Mouse (Mus musculus): ENCODE results near the gene Neurl1a.
A peak's percentile ranks its signal among the peaks of the same experiment; 100 is the strongest.

Gene Neurl1a

GRCm38 (mm10) chr19:47242227-47242626 is 63.6 kb downstream of the Neurl1a start:
- no peak for DNase-seq (ENCODE audit: low read depth, low spot score)

GRCm38 (mm10) chr19:47245512-47245911 is 66.9 kb downstream of the Neurl1a start:
- DNase-seq (ENCODE audit: low read depth, low spot score), result no peak

- no peak for DNase-seq (ENCODE audit: low read depth, low spot score)
Observed at GRCm38 (mm10) chr19:47247791-47248190, 69.2 kb downstream of the Neurl1a start.

- no peak for DNase-seq (ENCODE audit: low read depth, low spot score)
Observed at GRCm38 (mm10) chr19:47248296-47248695, 69.7 kb downstream of the Neurl1a start.

GRCm38 (mm10) chr19:47248906-47249568 is 70.4 kb downstream of the Neurl1a start:
- no peak for DNase-seq (ENCODE audit: low read depth, low spot score)

GRCm38 (mm10) chr19:47250931-47251330 is 72.3 kb downstream of the Neurl1a start:
- no peak for DNase-seq (ENCODE audit: low read depth, low spot score)

GRCm38 (mm10) chr19:47253053-47253628 is 74.5 kb downstream of the Neurl1a start:
- DNase-seq (ENCODE audit: low read depth, low spot score), result no peak

- DNase-seq (ENCODE audit: low read depth, low spot score), result no peak
Observed at GRCm38 (mm10) chr19:47255036-47255435, 76.4 kb downstream of the Neurl1a start.

GRCm38 (mm10) chr19:47255919-47256318 is 77.3 kb downstream of the Neurl1a start:
- peak; percentile 75 for DNase-seq (ENCODE audit: low read depth, low spot score)

- peak; percentile 42 for DNase-seq (ENCODE audit: low read depth, low spot score)
Observed at GRCm38 (mm10) chr19:47259581-47259980, 81.0 kb downstream of the Neurl1a start.

GRCm38 (mm10) chr19:47261196-47261595 is 82.6 kb downstream of the Neurl1a start:
- no peak for DNase-seq (ENCODE audit: low read depth, low spot score)

- DNase-seq (ENCODE audit: low read depth, low spot score), result no peak
Observed at GRCm38 (mm10) chr19:47263621-47264020, 85.0 kb downstream of the Neurl1a start.

GRCm38 (mm10) chr19:47264322-47265092 is 85.9 kb downstream of the Neurl1a start:
- peak; percentile 32 for DNase-seq (ENCODE audit: low read depth, low spot score)

- no peak for DNase-seq (ENCODE audit: low read depth, low spot score)
Observed at GRCm38 (mm10) chr19:47266070-47266801, 87.6 kb downstream of the Neurl1a start.

GRCm38 (mm10) chr19:47267066-47267465 is 88.4 kb downstream of the Neurl1a start:
- no peak for DNase-seq (ENCODE audit: low read depth, low spot score)

- peak; percentile 31 for DNase-seq (ENCODE audit: low read depth, low spot score)
Observed at GRCm38 (mm10) chr19:47269729-47270128, 91.1 kb downstream of the Neurl1a start.

- no peak for DNase-seq (ENCODE audit: low read depth, low spot score)
Observed at GRCm38 (mm10) chr19:47270520-47270919, 91.9 kb downstream of the Neurl1a start.

GRCm38 (mm10) chr19:47276730-47277129 is 98.1 kb downstream of the Neurl1a start:
- no peak for DNase-seq (ENCODE audit: low read depth, low spot score)

- no peak for DNase-seq (ENCODE audit: low read depth, low spot score)
Observed at GRCm38 (mm10) chr19:47279372-47279771, 100.8 kb downstream of the Neurl1a start.

GRCm38 (mm10) chr19:47279788-47280532 is 101.3 kb downstream of the Neurl1a start:
- DNase-seq (ENCODE audit: low read depth, low spot score), result no peak

GRCm38 (mm10) chr19:47280894-47281293 is 102.3 kb downstream of the Neurl1a start:
- DNase-seq (ENCODE audit: low read depth, low spot score), result no peak
